In the genomic region with DNA sequence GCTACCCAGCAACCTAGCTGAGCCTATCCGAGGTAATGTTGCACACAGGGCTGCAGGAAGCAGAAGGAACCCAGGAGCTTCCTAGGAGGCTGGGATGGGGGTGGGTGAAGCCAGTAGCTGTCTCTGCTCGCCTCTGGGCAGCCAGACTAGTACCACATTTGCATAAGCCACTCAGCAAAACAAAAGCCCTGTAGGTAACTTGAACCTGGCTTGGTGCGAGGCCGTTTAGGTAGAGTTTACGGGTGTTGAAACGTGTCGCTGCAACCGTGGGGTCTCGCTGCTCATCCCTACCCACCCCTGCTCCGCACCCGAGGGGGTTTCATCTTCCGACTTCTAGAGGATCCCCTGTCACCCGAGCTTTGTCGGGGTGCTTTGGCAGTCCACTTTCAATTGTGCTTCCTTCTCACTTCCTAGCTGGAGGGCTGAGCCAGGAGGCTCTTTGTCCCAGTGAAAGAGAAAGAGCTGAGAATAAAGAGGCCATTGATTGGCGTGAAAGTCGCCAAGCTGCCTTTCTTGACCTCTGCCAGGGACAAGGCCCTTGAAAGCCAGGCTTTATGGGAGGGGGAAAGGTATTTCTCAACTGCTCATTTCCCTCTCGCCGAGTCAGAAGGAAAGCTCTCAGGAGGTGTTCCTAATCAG, we compare ENCODE assay signal across 8 mouse cellular contexts. TPM values are rescaled to one million over a fixed set of nuclear protein-coding genes. Genes with fewer than 3 reads are reported as not detected.
DNase-seq lines count a peak whose midpoint lies in the region; ATAC-seq lines count a peak whose summit lies in the region.

No protein-coding gene starts in this region.

- DNase-seq in A20 (ENCODE audit: low read depth, low spot score) = peak; percentile 63
- peak; percentile 41 for DNase-seq in brain, adult 2 months (ENCODE audit: low read depth, low spot score)
- peak; percentile 26 for DNase-seq in hindbrain, embryonic 14.5 days (ENCODE audit: low spot score)
- no peak for DNase-seq in cerebellum, postnatal 4 days (ENCODE audit: low spot score in 2 of 2)
- DNase-seq in thymus, postnatal 25 days = no peak
- no peak for DNase-seq in spleen, postnatal 14 days (ENCODE audit: low spot score in 2 of 2)
- DNase-seq in urinary bladder, postnatal 14 days (ENCODE audit: low spot score) = no peak

- no peaks in the 10 kb centered on the region for H3K9me3 ChIP-seq in hindbrain, embryonic 14.5 days (ENCODE audit: control insufficient read depth, low read length)

- peaks cover 14% of the 10 kb centered on the region for H3K4me1 ChIP-seq in hindbrain, embryonic 14.5 days (replicated peaks; ENCODE audit: control insufficient read depth, insufficient read depth, low read length)

- H3K36me3 ChIP-seq in hindbrain, embryonic 14.5 days (replicated peaks; ENCODE audit: control insufficient read depth, insufficient read depth) = no peaks in the 10 kb centered on the region

- no peak overlapping the region for H3K4me3 ChIP-seq in hindbrain, embryonic 14.5 days (replicated peaks; ENCODE audit: low read length)

- no peak overlapping the region for H3K27ac ChIP-seq in hindbrain, embryonic 14.5 days

- ATAC-seq in hindbrain, embryonic 14.5 days (ENCODE audit: low FRiP score) = no peak; the same call in 1 of the 2 replicates
- ATAC-seq in megakaryocyte, adult 5-6 weeks (ENCODE audit: poor library complexity, severe bottlenecking) = peak; percentile 58

- peak overlapping the region; percentile 23 for H3K4me2 ChIP-seq in hindbrain, embryonic 14.5 days (replicated peaks)

- H3K9ac ChIP-seq in hindbrain, embryonic 14.5 days = no peak overlapping the region

- H3K27me3 ChIP-seq in hindbrain, embryonic 14.5 days (ENCODE audit: control insufficient read depth, insufficient read depth, low read length) = 0 out of 2 replicates have a peak, but pooled peaks cover 14% of the 10 kb centered on the region

- 3% methylated on average over 18 of the region's 18 CpGs for WGBS in hindbrain, embryonic 14.5 days

RNA-seq across cellular contexts. Expression of a gene that starts 48.3 kb away (rescaled TPM):
- polyA plus RNA-seq in hindbrain, embryonic 14.5 days (2014; fragmentation: Nextera tagmentation; extraction: Ambion mirVana) = 14.5 and 15.5 TPM in 2 replicates
- 28.3 and 29.8 TPM in 2 replicates for total RNA-seq in megakaryocyte, adult 5-6 weeks (2015)
- total RNA-seq in megakaryocyte, adult 5-6 weeks (2017) = 17.3 and 36.5 TPM in 2 replicates

Comparison
In these comparisons a context has a peak if more than half of its experiments do, and no peak if none do; other contexts are left out.
1. DNase-seq: peak in A20 (single experiment), brain, adult 2 months (single experiment) and hindbrain, embryonic 14.5 days (single experiment); none in cerebellum, postnatal 4 days (0 of 2), thymus, postnatal 25 days (single experiment), spleen, postnatal 14 days (0 of 2) and urinary bladder, postnatal 14 days (single experiment).